Mouse (Mus musculus): ENCODE data around the gene Bcl2l11. TPM values are rescaled to one million over a fixed set of nuclear protein-coding genes. Genes with fewer than 3 reads are reported as not detected.
A peak's percentile ranks its signal among the peaks of the same experiment; 100 is the strongest.

Bcl2l11 gene
- polyA plus RNA-seq, 1 experiment from 2014 or later, result 6.6 TPM

DNA sequence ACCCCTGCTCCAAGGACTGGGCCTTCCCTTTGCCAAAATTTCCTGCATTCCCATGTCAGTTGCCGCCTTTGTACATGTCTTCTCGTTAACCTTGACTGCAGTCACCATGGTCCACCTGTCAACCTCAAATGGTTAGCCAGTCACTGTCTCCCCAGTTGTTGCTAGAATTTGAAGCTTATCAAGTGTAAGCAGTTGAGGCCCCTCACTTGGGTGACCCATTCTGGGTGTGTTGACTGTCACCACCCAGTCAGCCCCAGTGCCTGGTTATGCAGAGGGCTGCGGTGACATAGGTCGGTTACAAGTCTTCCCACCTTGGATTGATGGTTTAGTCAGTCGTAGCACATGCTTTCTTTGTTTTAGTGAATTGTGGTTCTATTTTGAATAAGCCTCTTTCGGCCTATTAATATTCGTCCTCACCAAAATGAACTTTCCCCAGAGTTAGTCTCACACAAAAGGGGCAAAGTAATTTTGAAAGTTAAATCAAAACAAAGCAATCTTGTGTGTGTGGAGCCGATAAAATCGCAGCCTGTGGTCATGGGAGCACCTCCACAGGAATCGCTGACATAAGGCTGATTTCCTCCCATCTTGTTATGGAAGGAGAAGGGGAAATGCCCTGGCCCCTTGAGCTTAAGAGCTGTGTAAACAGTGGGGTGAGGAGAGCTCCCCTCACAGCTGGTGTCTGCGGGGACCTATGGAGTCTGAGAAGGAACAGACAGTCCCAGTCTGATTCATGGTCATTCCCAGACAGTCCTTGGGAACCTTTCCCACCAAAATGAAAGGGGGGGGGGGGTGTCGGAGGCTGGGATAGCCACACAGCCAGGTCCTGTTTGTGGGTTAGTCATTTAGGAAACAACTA is 30.9 kb downstream of the Bcl2l11 start:
- peaks cover 10% of the 10 kb centered on the region for H3K4me1 ChIP-seq (ENCODE audit: control insufficient read depth, insufficient read depth, low read length)
- H3K4me3 ChIP-seq (ENCODE audit: low read depth, low read length), result no peak overlapping the region
- H3K9me3 ChIP-seq (replicated peaks; ENCODE audit: control insufficient read depth, low read length), result no peaks in the 10 kb centered on the region
- 71% methylated on average over 12 of the region's 12 CpGs for WGBS
- no peaks in the 10 kb centered on the region for H3K27me3 ChIP-seq (replicated peaks; ENCODE audit: control insufficient read depth, insufficient read depth, low read length)
- H3K27ac ChIP-seq (ENCODE audit: low read depth, low read length), result no peak overlapping the region
- no peak overlapping the region for H3K9ac ChIP-seq (ENCODE audit: low read length)
- 0 out of 2 replicates have a peak, but pooled peaks cover 3% of the 10 kb centered on the region for H3K36me3 ChIP-seq (ENCODE audit: control insufficient read depth, insufficient read depth, low read length)
- no peak overlapping the region for H3K4me2 ChIP-seq (ENCODE audit: low read length)
- no peak for DNase-seq (ENCODE audit: low spot score)
- 0 out of 2 replicates have a peak, but pooled peaks have one; percentile 11 for ATAC-seq

DNA sequence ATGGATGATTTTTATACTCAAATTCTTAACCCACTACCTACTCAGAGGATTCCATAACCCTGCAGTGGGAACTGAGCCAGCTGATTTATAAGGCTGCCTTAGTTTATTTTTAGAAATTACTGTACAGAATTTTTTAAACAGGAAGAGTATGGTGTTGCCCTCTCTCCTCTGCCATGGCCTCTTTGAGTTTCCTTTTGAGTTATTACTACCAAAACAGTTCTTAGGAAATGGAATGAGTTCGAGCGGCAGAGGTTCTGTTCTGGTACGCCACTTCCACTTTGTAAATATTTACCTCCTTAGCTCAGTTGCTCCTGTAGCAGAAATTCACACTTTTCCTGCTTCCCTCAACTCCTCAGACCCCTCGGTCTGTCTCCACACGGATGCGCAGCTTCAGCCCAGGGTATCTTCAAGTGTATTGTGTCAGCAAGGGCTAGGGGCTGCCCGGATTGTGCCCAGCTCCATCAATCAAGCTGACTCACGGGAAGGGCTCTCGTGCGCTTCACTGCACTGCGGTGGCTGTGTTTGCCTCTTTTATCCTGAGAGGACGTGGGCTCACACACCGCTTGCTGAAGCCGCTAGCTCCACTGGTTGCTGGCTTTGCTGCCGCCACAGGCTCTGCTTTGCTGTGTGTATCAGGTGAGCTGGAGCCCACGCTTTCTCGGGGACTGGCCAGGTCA is 33.0 kb downstream of the Bcl2l11 start:
- Histone ChIP-seq H3K27me3 (replicated peaks; ENCODE audit: control insufficient read depth, insufficient read depth, low read length) (no peaks in the 10 kb centered on the region), H3K9me3 (replicated peaks; ENCODE audit: control insufficient read depth, low read length) (no peaks in the 10 kb centered on the region), H3K36me3 (ENCODE audit: control insufficient read depth, insufficient read depth, low read length) (0 out of 2 replicates have a peak, but pooled peaks cover 3% of the 10 kb centered on the region), H3K27ac (ENCODE audit: low read depth, low read length) (no peak overlapping the region), H3K4me2 (ENCODE audit: low read length) (no peak overlapping the region), H3K4me1 (ENCODE audit: control insufficient read depth, insufficient read depth, low read length) (peaks cover 8% of the 10 kb centered on the region), H3K4me3 (ENCODE audit: low read depth, low read length) (no peak overlapping the region), H3K9ac (ENCODE audit: low read length) (no peak overlapping the region)
- WGBS, result 49% methylated on average over 17 of the region's 17 CpGs
- DNase-seq (ENCODE audit: low spot score) (peak; percentile 36), ATAC-seq (peak; percentile 16; the same call in 1 of the 2 replicates)

DNA sequence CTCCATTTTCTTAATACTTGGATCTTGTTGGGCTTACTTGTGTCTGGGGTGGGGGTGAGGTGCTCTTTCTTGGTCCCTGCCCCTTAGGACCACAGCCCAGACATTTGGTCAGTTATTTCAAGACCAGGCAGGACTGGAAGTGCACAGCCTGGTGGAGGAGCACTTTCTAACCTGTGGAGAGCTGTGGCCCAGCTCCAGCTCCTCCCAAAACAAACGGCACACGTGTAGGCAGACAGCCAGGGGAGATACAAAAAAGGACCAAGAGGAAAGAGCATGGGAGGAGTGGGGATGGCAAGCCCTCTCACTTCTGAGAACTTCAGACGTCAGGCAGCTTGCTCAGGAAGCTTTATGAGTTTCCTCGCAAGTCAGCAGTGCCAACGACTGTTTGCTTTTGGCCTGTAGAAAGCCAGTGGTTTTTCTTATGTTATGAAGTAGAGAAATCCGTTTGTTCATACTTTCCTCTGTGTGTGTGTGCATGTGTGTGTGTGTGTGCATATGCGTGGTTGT is 33.8 kb downstream of the Bcl2l11 start:
- Histone ChIP-seq H3K4me2 (ENCODE audit: low read length) (no peak overlapping the region), H3K4me3 (ENCODE audit: low read depth, low read length) (no peak overlapping the region), H3K27me3 (replicated peaks; ENCODE audit: control insufficient read depth, insufficient read depth, low read length) (no peaks in the 10 kb centered on the region), H3K36me3 (ENCODE audit: control insufficient read depth, insufficient read depth, low read length) (0 out of 2 replicates have a peak, but pooled peaks cover 3% of the 10 kb centered on the region), H3K27ac (ENCODE audit: low read depth, low read length) (no peak overlapping the region), H3K9me3 (replicated peaks; ENCODE audit: control insufficient read depth, low read length) (no peaks in the 10 kb centered on the region), H3K4me1 (ENCODE audit: control insufficient read depth, insufficient read depth, low read length) (peaks cover 8% of the 10 kb centered on the region), H3K9ac (ENCODE audit: low read length) (no peak overlapping the region)
- DNase-seq (ENCODE audit: low spot score) (no peak), ATAC-seq (no peak)
- 72% methylated on average over 7 of the region's 7 CpGs for WGBS

DNA sequence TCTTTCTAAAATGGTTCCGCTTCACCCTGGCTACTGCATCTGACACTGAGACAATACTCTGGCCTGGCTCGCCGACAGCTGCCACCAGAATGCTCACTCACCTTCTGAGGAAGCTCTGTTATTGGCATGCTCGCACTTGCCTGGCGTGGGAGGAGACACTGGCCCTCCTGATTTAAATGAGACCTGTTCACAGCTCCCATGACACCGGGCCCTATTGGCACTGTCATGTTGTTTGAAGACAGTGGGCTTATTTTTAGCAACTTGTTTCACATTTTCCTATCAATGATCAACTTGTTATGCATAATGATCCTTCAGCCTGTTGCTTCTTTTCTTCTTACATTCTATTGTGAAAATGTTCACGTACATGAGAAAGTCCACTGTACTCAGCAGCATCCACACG is 37.3 kb downstream of the Bcl2l11 start:
- Histone ChIP-seq H3K27ac (ENCODE audit: low read depth, low read length) (no peak overlapping the region), H3K4me3 (ENCODE audit: low read depth, low read length) (no peak overlapping the region), H3K4me1 (ENCODE audit: control insufficient read depth, insufficient read depth, low read length) (peaks cover 8% of the 10 kb centered on the region), H3K4me2 (ENCODE audit: low read length) (no peak overlapping the region), H3K27me3 (replicated peaks; ENCODE audit: control insufficient read depth, insufficient read depth, low read length) (no peaks in the 10 kb centered on the region), H3K9ac (ENCODE audit: low read length) (no peak overlapping the region), H3K9me3 (replicated peaks; ENCODE audit: control insufficient read depth, low read length) (no peaks in the 10 kb centered on the region), H3K36me3 (ENCODE audit: control insufficient read depth, insufficient read depth, low read length) (0 out of 2 replicates have a peak, but pooled peaks cover 3% of the 10 kb centered on the region)
- no peak for DNase-seq (ENCODE audit: low spot score)
- ATAC-seq, result no peak
- WGBS, result 77% methylated on average over 8 of the region's 8 CpGs

DNA sequence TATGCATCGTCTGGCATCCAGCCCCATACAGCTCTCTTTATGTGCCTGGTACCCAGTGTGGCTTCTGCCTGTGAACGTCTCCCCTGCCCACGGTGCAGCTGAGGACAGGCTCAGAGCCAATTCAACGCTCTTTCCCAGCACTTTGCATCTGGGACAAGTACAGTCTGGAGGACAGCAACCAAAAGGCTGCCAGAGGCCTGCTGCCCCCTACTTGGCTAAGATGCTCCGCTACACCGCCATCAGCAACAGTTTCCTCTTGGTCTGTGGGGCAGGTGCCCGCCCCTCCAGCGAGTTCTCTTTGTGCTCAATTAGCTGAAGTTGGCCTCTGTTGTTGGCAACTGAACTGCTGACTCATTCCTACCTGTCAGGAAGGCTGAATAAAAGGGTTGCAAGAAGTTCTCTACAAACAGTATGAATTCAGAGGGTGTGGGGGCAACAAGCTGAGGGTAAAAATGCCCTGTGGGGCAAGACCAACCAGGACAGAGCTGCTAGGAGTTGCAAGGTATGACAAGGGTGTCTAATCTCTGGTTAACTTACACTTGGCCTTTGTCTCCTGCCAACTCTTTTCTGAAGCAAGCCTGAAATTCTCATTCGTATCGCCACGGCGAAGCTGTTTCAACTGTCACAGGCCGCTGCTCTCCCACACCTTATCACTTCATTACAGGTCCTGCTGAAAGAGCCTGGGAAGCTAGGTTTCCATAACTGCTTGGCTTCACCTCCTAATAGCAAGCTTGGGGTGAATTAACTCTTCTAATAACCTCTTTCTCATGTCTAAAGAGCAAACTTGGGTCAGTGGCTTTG is 41.0 kb downstream of the Bcl2l11 start:
- DNase-seq (ENCODE audit: low spot score), result peak; percentile 75
- no peaks in the 10 kb centered on the region for H3K27me3 ChIP-seq (replicated peaks; ENCODE audit: control insufficient read depth, insufficient read depth, low read length)
- no peaks in the 10 kb centered on the region for H3K9me3 ChIP-seq (replicated peaks; ENCODE audit: control insufficient read depth, low read length)
- no peak overlapping the region for H3K27ac ChIP-seq (ENCODE audit: low read depth, low read length)
- H3K4me3 ChIP-seq (ENCODE audit: low read depth, low read length), result no peak overlapping the region
- H3K9ac ChIP-seq (ENCODE audit: low read length), result no peak overlapping the region
- WGBS, result 42% methylated on average over 13 of the region's 13 CpGs
- no peaks in the 10 kb centered on the region for H3K36me3 ChIP-seq (ENCODE audit: control insufficient read depth, insufficient read depth, low read length)
- ATAC-seq, result peak; percentile 72; the same call in 1 of the 2 replicates
- H3K4me2 ChIP-seq (ENCODE audit: low read length), result no peak overlapping the region
- H3K4me1 ChIP-seq (ENCODE audit: control insufficient read depth, insufficient read depth, low read length), result peaks cover 8% of the 10 kb centered on the region

DNA sequence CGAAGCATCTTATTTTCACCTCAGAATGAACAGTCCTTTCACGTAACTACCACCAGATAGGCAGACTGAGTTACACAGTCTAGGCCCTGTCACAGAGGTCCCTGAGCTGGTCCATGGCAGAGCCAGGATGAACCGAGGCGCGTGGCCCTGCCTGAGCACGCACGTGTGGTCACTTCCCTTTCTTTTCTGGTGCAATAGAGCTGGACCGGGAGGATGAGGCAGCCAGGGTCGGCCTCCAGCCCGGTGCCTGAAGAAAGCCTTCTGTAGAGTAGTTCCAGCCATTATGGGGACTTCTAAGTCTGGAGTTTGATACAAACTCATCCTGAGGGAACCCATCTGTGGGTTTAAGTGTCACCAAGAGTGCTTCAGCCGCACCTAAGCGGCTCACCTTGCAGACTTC is 42.1 kb downstream of the Bcl2l11 start:
- Histone ChIP-seq H3K27me3 (replicated peaks; ENCODE audit: control insufficient read depth, insufficient read depth, low read length) (no peaks in the 10 kb centered on the region), H3K9ac (ENCODE audit: low read length) (no peak overlapping the region), H3K4me1 (ENCODE audit: control insufficient read depth, insufficient read depth, low read length) (peaks cover 8% of the 10 kb centered on the region), H3K36me3 (ENCODE audit: control insufficient read depth, insufficient read depth, low read length) (no peaks in the 10 kb centered on the region), H3K4me2 (ENCODE audit: low read length) (no peak overlapping the region), H3K27ac (ENCODE audit: low read depth, low read length) (no peak overlapping the region), H3K4me3 (ENCODE audit: low read depth, low read length) (no peak overlapping the region), H3K9me3 (replicated peaks; ENCODE audit: control insufficient read depth, low read length) (no peaks in the 10 kb centered on the region)
- DNase-seq (ENCODE audit: low spot score) (no peak), ATAC-seq (no peak)
- 91% methylated on average over 12 of the region's 12 CpGs for WGBS

DNA sequence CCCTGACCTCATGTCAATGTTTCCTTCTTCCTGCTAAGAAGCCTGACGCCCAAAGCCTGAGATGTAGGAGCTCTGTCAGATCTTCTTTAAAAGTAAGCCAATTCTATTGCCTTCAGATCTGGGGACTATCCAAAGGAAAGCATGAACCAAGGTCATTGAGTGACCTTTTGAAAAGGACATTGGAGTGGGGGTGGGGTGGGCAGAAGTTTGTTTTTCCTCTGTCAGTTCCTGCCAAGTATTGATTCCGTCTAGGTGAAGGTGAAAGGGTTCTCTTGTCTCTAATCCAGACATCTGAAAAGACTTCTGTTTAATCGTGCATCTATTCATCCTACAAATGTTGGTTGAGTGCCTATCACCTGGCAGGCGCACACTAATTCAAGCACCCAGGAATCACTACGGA is 43.6 kb downstream of the Bcl2l11 start:
- 80% methylated on average over 5 of the region's 5 CpGs for WGBS
- Histone ChIP-seq H3K9me3 (replicated peaks; ENCODE audit: control insufficient read depth, low read length) (no peaks in the 10 kb centered on the region), H3K27ac (ENCODE audit: low read depth, low read length) (no peak overlapping the region), H3K36me3 (ENCODE audit: control insufficient read depth, insufficient read depth, low read length) (no peaks in the 10 kb centered on the region), H3K27me3 (replicated peaks; ENCODE audit: control insufficient read depth, insufficient read depth, low read length) (no peaks in the 10 kb centered on the region), H3K9ac (ENCODE audit: low read length) (no peak overlapping the region), H3K4me2 (ENCODE audit: low read length) (no peak overlapping the region), H3K4me1 (ENCODE audit: control insufficient read depth, insufficient read depth, low read length) (peaks cover 8% of the 10 kb centered on the region), H3K4me3 (ENCODE audit: low read depth, low read length) (no peak overlapping the region)
- no peak for DNase-seq (ENCODE audit: low spot score)
- no peak for ATAC-seq

DNA sequence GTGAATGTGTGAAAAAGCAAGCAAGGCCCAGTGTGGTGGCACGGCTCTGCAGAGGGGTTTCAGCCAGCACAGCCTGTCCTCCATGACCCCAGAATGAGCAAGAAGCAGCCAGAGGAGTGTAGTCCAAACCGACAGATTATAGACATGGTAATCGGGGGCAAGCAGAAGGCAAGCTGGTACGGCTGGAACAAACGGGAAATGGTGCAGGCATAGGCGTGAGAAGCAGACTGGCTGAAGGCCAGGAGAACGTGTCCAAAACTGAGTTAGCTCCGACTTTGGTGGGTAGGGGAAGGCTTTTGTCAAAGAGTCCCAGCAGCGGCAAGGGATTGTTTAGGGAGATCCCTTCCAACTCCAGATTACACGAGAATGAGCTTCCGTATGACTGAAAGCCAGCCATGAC is 44.1 kb downstream of the Bcl2l11 start:
- Histone ChIP-seq H3K27me3 (replicated peaks; ENCODE audit: control insufficient read depth, insufficient read depth, low read length) (no peaks in the 10 kb centered on the region), H3K36me3 (ENCODE audit: control insufficient read depth, insufficient read depth, low read length) (no peaks in the 10 kb centered on the region), H3K9ac (ENCODE audit: low read length) (no peak overlapping the region), H3K9me3 (replicated peaks; ENCODE audit: control insufficient read depth, low read length) (no peaks in the 10 kb centered on the region), H3K27ac (ENCODE audit: low read depth, low read length) (no peak overlapping the region), H3K4me1 (ENCODE audit: control insufficient read depth, insufficient read depth, low read length) (peaks cover 8% of the 10 kb centered on the region), H3K4me3 (ENCODE audit: low read depth, low read length) (no peak overlapping the region), H3K4me2 (ENCODE audit: low read length) (no peak overlapping the region)
- WGBS, result 70% methylated on average over 11 of the region's 11 CpGs
- no peak for ATAC-seq
- DNase-seq (ENCODE audit: low spot score), result peak; percentile 49

All from forebrain, embryonic 14.5 days (tissue).